Mouse (Mus musculus): ENCODE results near the gene Pla2g15.

DNA sequence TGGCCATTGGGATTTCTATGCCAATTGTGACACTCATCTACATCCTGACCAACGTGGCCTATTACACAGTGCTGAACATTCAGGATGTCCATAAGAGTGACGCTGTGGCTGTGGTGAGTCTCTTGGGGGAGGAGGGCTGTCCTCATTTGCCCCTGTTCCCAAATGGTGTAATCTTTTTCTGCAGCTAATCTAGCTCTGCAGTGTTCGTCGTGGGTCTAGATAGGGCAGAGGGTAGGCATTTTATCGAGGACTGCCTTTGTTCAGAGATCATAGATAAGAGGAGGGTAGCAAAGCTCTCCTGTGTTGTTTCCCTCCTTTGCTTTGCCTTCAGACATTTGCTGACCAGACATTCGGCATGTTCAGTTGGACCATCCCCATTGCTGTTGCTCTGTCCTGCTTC, 43.0 kb downstream of the Pla2g15 start:
- TF ChIP-seq CTCF (IDR thresholded peaks at IDR 0.05; ENCODE audit: low read depth, low read length) (no peak), POLR2A (IDR thresholded peaks at IDR 0.05; ENCODE audit: insufficient read depth, low read length) (no peak)
